Mouse (Mus musculus) neural tube, embryonic 14.5 days (tissue): ENCODE results near the gene D630039A03Rik. TPM values are rescaled to one million over a fixed set of nuclear protein-coding genes. Genes with fewer than 3 reads are reported as not detected.
A peak's percentile ranks its signal among the peaks of the same experiment; 100 is the strongest.

Source experiments
- ATAC-seq: fragments of 200-750 bp; cut with Nextera tagmentation; 2 replicates; pipeline ENCODE4 v1.8.0; 2017; ENCODE audit warnings: low read depth, mild to moderate bottlenecking, moderate TSS enrichment, moderate library complexity
- H3K27ac ChIP-seq: fragments of 300-500 bp; sonication (generic); 2 replicates; pipeline ENCODE4 v1.5.1; 2014; ENCODE audit warnings: low read depth, mild to moderate bottlenecking, control low read depth, low read length, moderate library complexity, mixed read lengths
- H3K27me3 ChIP-seq: fragments of 300-500 bp; sonication (generic); 2 replicates; pipeline ENCODE4 v1.6.1; 2014; ENCODE audit warnings: low read length; ENCODE audit not compliant: control insufficient read depth, insufficient read depth
- H3K36me3 ChIP-seq: fragments of 300-500 bp; sonication (generic); 2 replicates; pipeline ENCODE4 v1.6.1; 2014; ENCODE audit warnings: low read length, mixed read lengths; ENCODE audit not compliant: control insufficient read depth, insufficient read depth
- H3K4me1 ChIP-seq: fragments of 300-500 bp; sonication (generic); 2 replicates; pipeline ENCODE4 v1.6.1; 2014; ENCODE audit warnings: low read length; ENCODE audit not compliant: control insufficient read depth, insufficient read depth
- H3K4me2 ChIP-seq: fragments of 300-500 bp; sonication (generic); 2 replicates; pipeline ENCODE4 v1.6.1; 2014; ENCODE audit warnings: mild to moderate bottlenecking, low read depth, low read length, control low read depth
- H3K4me3 ChIP-seq: fragments of 300-500 bp; sonication (generic); 2 replicates; pipeline ENCODE4 v1.5.1; 2014; ENCODE audit warnings: low read depth, low read length, control low read depth, mixed read lengths
- H3K9ac ChIP-seq: fragments of 300-500 bp; sonication (generic); replicated peaks from 2 replicates; pipeline ENCODE4 v1.6.1; 2014; ENCODE audit warnings: low read depth, mild to moderate bottlenecking, control low read depth, low read length, mixed read lengths
- H3K9me3 ChIP-seq: fragments of 300-500 bp; sonication (generic); 2 replicates; pipeline ENCODE4 v1.6.1; 2016; ENCODE audit warnings: low read length; ENCODE audit not compliant: control insufficient read depth
- WGBS: fragments of 180-500 bp; shearing (Covaris S2); extraction: QIAGEN DNeasy Blood & Tissue Kit; methylation state at CpG from one replicate; pipeline ENCODE4 v1.1.7; 2014; 5-methylcytosine and 5-hydroxymethylcytosine counted together
- polyA plus RNA-seq: library from polyadenylated mRNA; unstranded; fragments of >200 nt; fragmentation: Nextera tagmentation; extraction: Ambion mirVana; gene quantifications from 2 replicates; pipeline ENCODE4 v1.2.1, GENCODE M21; 2014

D630039A03Rik gene
- polyA plus RNA-seq, 1 experiment from 2014 or later: 0.39 TPM

DNA sequence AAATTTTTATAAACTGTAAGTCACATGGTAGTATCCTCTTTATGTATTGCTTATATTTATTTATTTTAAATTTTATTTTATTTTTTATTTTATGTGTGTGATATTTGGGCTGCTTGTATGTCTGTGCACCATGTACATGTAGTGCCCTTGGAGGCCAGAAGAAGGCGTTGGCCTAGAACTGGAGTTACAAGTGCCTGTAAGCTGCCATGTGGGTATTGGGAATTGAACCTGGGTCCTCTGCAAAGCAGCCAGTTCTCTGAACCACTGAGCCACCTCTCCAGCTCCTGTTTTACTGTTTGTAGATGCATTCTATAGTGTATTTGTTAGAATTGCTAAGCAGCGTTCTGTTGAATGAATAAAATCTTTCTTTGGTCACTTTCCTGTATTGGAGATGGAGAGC is 27.9 kb downstream of the D630039A03Rik start:
- peaks cover 4% of the 10 kb centered on the region for H3K4me1 ChIP-seq
- no peak overlapping the region for H3K27ac ChIP-seq
- no peaks in the 10 kb centered on the region for H3K9me3 ChIP-seq
- no peak overlapping the region for H3K9ac ChIP-seq
- no peak for ATAC-seq
- H3K4me2 ChIP-seq: no peak overlapping the region
- H3K4me3 ChIP-seq: no peak overlapping the region
- H3K36me3 ChIP-seq: no peaks in the 10 kb centered on the region
- no peaks in the 10 kb centered on the region for H3K27me3 ChIP-seq
- 94% methylated on average over 2 of the region's 2 CpGs for WGBS

DNA sequence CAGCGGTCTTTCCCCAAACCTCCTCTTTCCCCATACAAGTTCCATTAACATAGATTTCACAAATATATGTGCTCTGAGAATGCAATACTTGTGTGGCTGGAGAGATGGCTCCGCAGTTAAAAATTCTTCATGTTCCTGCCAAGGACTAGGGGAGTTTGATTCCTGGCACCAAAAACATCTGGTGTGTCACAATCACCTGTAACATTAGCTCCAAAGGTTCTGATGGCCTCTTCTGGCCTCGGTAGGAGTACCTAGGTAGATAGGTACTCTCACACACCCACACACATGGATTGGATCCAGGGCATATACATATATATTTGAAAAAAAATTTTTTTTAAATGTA is 29.2 kb downstream of the D630039A03Rik start:
- Histone ChIP-seq H3K27me3 (no peaks in the 10 kb centered on the region), H3K4me1 (peaks cover 3% of the 10 kb centered on the region), H3K4me2 (no peak overlapping the region), H3K4me3 (no peak overlapping the region), H3K36me3 (no peaks in the 10 kb centered on the region), H3K9me3 (no peaks in the 10 kb centered on the region), H3K27ac (no peak overlapping the region), H3K9ac (no peak overlapping the region)
- WGBS: 98% methylated on average over 3 of the region's 3 CpGs
- ATAC-seq: no peak

DNA sequence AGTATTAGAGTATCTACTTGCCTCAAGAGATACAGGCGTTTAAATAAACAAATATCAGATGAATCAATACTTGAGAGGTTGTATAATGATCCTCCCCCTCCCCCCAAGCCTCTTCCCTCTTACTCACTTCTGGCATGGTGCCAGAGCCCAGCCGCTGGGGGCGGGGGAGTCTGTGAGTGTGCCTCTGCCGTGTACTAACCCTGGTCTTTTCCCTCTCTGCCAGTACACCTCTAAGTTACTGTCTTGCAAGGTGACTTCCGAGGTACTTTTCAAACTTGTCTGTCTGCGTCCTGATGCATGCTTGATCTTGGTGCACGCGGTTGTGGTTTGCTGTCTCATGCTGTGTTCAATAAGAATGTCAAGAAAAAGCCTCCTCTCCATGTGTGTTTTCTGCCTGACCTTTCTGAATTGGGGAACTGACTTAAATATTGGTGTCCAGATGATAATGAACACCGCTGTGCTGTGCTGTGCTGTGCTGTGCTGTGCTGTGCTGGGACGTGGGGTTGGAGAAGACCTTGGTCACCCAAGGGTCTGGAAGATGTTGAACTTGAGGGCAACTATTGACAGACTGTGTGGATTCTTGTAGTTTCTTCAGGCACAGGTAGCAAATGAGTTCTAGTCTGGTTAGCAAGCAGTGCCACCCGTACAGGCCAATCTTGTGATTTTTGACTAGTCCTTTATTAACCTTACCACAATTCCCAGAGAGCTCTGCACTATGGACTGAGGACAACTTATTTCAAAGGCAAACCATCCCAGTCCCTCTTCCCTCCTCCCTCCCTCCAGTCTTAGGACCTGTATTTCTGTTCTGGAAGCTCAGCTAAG is 29.8 kb downstream of the D630039A03Rik start:
- Histone ChIP-seq H3K4me3 (no peak overlapping the region), H3K4me1 (no peaks in the 10 kb centered on the region; the same call in 1 of the 2 replicates), H3K27ac (no peak overlapping the region), H3K36me3 (no peaks in the 10 kb centered on the region), H3K9ac (no peak overlapping the region), H3K4me2 (no peak overlapping the region), H3K9me3 (no peaks in the 10 kb centered on the region), H3K27me3 (no peaks in the 10 kb centered on the region)
- WGBS: 62% methylated on average over 11 of the region's 11 CpGs
- peak; percentile 63; the same call in 1 of the 2 replicates for ATAC-seq

DNA sequence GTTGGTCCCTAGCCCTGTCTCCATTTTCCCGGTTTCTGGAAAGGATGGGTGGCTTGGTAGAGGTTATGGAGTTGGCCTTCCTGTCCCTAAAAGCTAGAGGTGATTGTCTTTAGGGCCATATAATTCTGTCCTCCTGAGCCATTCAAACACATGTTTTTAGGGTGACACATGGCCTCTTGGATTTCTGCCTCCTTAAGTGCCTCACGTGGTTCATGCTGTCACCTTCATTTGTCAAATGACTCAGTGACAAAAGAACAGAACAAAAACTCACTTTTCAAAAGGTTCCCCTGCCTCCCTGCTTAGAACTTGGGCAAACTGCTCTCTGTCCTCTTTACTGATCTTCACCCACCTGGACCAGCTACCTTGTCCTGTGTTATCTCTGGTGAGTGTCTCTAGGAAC is 30.9 kb downstream of the D630039A03Rik start:
- Histone ChIP-seq H3K9ac (no peak overlapping the region), H3K4me1 (no peaks in the 10 kb centered on the region; the same call in 1 of the 2 replicates), H3K36me3 (no peaks in the 10 kb centered on the region), H3K27ac (no peak overlapping the region), H3K9me3 (no peaks in the 10 kb centered on the region), H3K4me2 (no peak overlapping the region), H3K27me3 (no peaks in the 10 kb centered on the region), H3K4me3 (no peak overlapping the region)
- ATAC-seq: no peak
- WGBS: 45% methylated on average over 2 of the region's 2 CpGs

DNA sequence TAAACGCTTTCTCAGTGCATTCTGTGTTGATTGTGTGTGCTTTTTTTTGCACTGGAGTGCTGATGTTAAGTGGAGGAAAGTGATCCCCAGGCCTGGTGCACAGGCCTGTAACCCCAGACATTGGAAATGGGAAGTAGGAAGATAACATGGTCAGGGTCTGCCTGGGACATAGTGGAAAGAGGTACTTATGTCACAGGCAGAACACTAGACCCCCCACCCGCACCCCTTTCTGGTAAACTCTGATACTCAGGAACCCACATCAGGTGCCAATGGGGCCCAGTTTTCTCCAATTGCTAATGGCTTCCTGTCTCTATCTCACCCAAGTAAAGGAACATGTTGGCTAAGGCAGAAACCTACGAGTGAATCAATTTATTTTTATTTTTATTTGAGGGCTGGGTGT is 31.6 kb downstream of the D630039A03Rik start:
- H3K27me3 ChIP-seq: no peaks in the 10 kb centered on the region
- no peaks in the 10 kb centered on the region; the same call in 1 of the 2 replicates for H3K4me1 ChIP-seq
- 87% methylated on average over 3 of the region's 3 CpGs for WGBS
- no peak overlapping the region for H3K4me2 ChIP-seq
- ATAC-seq: no peak
- H3K9me3 ChIP-seq: no peaks in the 10 kb centered on the region
- H3K27ac ChIP-seq: no peak overlapping the region
- no peaks in the 10 kb centered on the region for H3K36me3 ChIP-seq
- H3K9ac ChIP-seq: no peak overlapping the region
- H3K4me3 ChIP-seq: no peak overlapping the region

DNA sequence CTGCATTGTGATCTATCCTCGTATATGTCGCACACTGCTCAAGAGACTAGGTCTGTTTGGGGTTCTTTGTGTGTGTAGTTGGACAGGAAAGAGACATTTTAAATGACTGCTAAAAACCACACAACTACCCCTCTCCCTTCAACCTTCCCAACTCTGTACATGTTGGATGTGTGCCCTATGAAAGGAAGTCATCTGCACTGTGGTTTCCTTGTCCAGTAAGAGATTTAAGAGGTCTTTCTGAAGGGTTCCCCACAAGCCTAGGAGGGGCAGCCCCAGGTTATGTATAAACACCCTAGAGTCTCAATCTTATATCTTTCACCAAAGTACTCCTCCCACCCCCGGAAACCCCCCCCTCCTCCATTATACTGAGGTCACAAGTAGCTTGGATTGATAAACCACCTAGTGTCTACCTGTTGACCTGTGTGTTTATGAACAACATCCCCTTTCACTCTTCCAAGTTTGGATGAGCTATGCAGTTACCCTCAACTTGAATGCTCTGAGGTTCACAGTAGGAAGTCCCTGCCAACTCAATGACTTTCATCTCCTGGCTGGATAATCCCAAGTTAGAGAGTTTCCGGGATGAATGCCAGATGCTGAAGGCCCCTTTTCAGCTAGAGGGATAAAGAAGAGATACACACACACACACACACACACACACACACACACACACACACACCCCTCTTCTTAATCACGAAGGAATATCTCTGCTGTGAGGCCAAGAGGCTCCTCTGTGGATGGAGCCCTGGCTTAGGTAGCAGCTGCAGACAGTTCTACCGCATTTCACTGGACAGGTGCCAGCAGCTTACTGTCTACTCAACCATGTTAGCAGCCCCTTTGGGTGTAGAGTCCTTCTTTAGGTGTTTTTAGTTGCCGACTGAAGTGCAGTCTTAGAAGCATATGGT is 32.3 kb downstream of the D630039A03Rik start:
- Histone ChIP-seq H3K4me1 (no peaks in the 10 kb centered on the region; the same call in 1 of the 2 replicates), H3K27me3 (no peaks in the 10 kb centered on the region), H3K27ac (no peak overlapping the region), H3K36me3 (no peaks in the 10 kb centered on the region), H3K4me2 (no peak overlapping the region), H3K9me3 (no peaks in the 10 kb centered on the region), H3K4me3 (no peak overlapping the region), H3K9ac (no peak overlapping the region)
- ATAC-seq: no peak
- 74% methylated on average over 7 of the region's 7 CpGs for WGBS

GRCm38 (mm10) chr4:57879804-57880357 is 36.2 kb downstream of the D630039A03Rik start:
- peak; percentile 66 for ATAC-seq
- no peak overlapping the region for H3K27ac ChIP-seq
- no peaks in the 10 kb centered on the region for H3K27me3 ChIP-seq
- no peak overlapping the region for H3K4me3 ChIP-seq
- H3K36me3 ChIP-seq: no peaks in the 10 kb centered on the region
- no peak overlapping the region for H3K4me2 ChIP-seq
- H3K9me3 ChIP-seq: no peaks in the 10 kb centered on the region
- no peaks in the 10 kb centered on the region for H3K4me1 ChIP-seq
- H3K9ac ChIP-seq: no peak overlapping the region
- 11% methylated on average over 6 of the region's 6 CpGs for WGBS

GRCm38 (mm10) chr4:57879137-57879536 is 37.0 kb downstream of the D630039A03Rik start:
- no peak overlapping the region for H3K9ac ChIP-seq
- 90% methylated on average over 5 of the region's 5 CpGs for WGBS
- no peak overlapping the region for H3K4me3 ChIP-seq
- no peaks in the 10 kb centered on the region for H3K9me3 ChIP-seq
- H3K36me3 ChIP-seq: no peaks in the 10 kb centered on the region
- H3K4me2 ChIP-seq: no peak overlapping the region
- H3K27me3 ChIP-seq: no peaks in the 10 kb centered on the region
- H3K4me1 ChIP-seq: no peaks in the 10 kb centered on the region
- H3K27ac ChIP-seq: no peak overlapping the region
- ATAC-seq: no peak

GRCm38 (mm10) chr4:57867454-57867853 is 48.6 kb downstream of the D630039A03Rik start:
- H3K9ac ChIP-seq: no peak overlapping the region
- no peak for ATAC-seq
- WGBS: 31% methylated on average over 10 of the region's 10 CpGs
- no peak overlapping the region for H3K4me2 ChIP-seq
- no peak overlapping the region for H3K4me3 ChIP-seq
- no peaks in the 10 kb centered on the region for H3K27me3 ChIP-seq
- peaks cover 10% of the 10 kb centered on the region for H3K4me1 ChIP-seq
- no peaks in the 10 kb centered on the region for H3K36me3 ChIP-seq
- no peak overlapping the region for H3K27ac ChIP-seq
- H3K9me3 ChIP-seq: no peaks in the 10 kb centered on the region
